Mouse (Mus musculus) small intestine, adult 2 months (tissue): ENCODE results near the gene Rhbdf2. TPM values are rescaled to one million over a fixed set of nuclear protein-coding genes. Genes with fewer than 3 reads are reported as not detected.
A peak's percentile ranks its signal among the peaks of the same experiment; 100 is the strongest.
"Not testable (repeated sequence)": the region's sequence is repeated elsewhere in the genome, so short reads cannot be mapped to it uniquely, and the experiment has no call there.

Source experiments
- H3K27ac ChIP-seq: fragments of 200-500 bp; 2 replicates; pipeline ENCODE4 v1.5.1; 2012; ENCODE audit warnings: low read depth, low read length, control low read depth, inconsistent platforms; ENCODE audit not compliant: insufficient read depth
- H3K27me3 ChIP-seq: fragments of 200-500 bp; 2 replicates; pipeline ENCODE4 v1.6.1; 2012; ENCODE audit warnings: mild to moderate bottlenecking, moderate library complexity, low read length, inconsistent platforms; ENCODE audit not compliant: control insufficient read depth, insufficient read depth
- H3K36me3 ChIP-seq: fragments of 200-500 bp; 2 replicates; pipeline ENCODE4 v1.6.1; 2012; ENCODE audit warnings: mild to moderate bottlenecking, low read length, control low read depth, inconsistent platforms; ENCODE audit not compliant: control insufficient read depth, insufficient read depth
- H3K4me1 ChIP-seq: fragments of 200-500 bp; 2 replicates; pipeline ENCODE4 v1.6.1; 2012; ENCODE audit warnings: low read length, inconsistent platforms, mixed read lengths; ENCODE audit not compliant: control insufficient read depth, insufficient read depth, insufficient read length
- H3K4me3 ChIP-seq: fragments of 200-500 bp; 2 replicates; pipeline ENCODE4 v1.5.1; 2012; ENCODE audit warnings: low read depth, mild to moderate bottlenecking, control low read depth, inconsistent platforms, low read length, moderate library complexity
- CTCF ChIP-seq: fragments of 200-500 bp; IDR thresholded peaks from 2 replicates; pipeline ENCODE4 v1.5.1; 2012; ENCODE audit warnings: low read depth, mild to moderate bottlenecking, control low read depth, inconsistent platforms, low read length, moderate library complexity, mixed read lengths; ENCODE audit not compliant: insufficient replicate concordance, insufficient read length; ENCODE audit errors: extremely low read depth
- POLR2A ChIP-seq: fragments of 200-500 bp; IDR thresholded peaks from 2 replicates; pipeline ENCODE4 v1.6.1; 2012; ENCODE audit warnings: low read depth, mild to moderate bottlenecking, control low read depth, inconsistent platforms, low read length, moderate library complexity
- WGBS: fragments of 180-500 bp; shearing (Covaris S2); methylation state at CpG from one replicate; pipeline ENCODE4 v1.1.7; 2018; 5-methylcytosine and 5-hydroxymethylcytosine counted together
- polyA plus RNA-seq: library from polyadenylated mRNA; depleted of rRNA; stranded (reverse); fragments of >200 nt; gene quantifications from 2 replicates; pipeline ENCODE4 v1.2.3, GENCODE M21; 2012; rRNA removed

Rhbdf2 gene
- polyA plus RNA-seq = 25.3 and 40.8 TPM in 2 replicates

DNA sequence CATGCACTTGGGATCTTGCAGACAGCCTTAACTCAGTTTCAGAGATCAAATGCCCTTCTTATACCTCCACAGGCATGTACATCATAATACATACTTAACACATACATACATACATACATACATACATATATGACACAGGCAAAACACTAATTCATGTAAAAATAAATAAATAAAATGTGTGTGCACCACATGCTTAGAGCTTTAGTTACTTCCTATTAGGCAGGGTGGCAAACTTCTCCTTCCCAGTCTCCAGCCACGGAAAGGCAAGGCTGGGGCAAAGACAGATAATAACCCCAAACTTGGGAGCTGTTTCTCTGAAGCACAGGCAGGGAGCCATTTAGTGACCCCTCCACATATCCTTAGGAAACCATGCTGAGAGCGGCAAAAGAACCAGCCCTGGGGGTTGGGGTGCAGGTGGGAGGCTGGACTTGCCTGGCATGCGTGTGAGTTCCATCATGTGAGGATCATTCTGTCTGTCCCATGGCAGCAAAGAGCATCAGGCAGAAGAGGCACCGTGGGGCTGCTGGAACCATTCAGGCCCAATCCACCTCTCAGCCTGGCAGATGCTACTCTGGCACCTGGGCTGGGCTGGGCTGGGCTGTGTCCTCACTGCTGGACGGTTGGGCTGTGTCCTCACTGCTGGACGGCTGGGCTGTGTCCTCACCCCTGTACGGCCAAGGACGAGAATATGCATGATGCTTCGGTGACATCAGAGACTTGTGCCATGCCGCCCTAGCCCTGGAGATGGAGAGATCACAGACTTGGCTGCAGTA, at the start of gene Rhbdf2:
Rhbdf2 (minus strand) TSS at position 721 of the 773 bp plus-strand sequence.
- no peak within 1 kb of the TSS for H3K27ac ChIP-seq
- H3K4me3 ChIP-seq = no peak within 1 kb of the TSS
- H3K27me3 ChIP-seq = no peaks in the 10 kb centered on the region
- TF ChIP-seq POLR2A = no peak
- no peak for TF ChIP-seq CTCF
- peaks cover 15% of the 10 kb centered on the region; the same call in 1 of the 2 replicates for H3K4me1 ChIP-seq
- 80% methylated on average over 10 of the region's 10 CpGs for WGBS
- H3K36me3 ChIP-seq = no peaks in the 10 kb centered on the region

DNA sequence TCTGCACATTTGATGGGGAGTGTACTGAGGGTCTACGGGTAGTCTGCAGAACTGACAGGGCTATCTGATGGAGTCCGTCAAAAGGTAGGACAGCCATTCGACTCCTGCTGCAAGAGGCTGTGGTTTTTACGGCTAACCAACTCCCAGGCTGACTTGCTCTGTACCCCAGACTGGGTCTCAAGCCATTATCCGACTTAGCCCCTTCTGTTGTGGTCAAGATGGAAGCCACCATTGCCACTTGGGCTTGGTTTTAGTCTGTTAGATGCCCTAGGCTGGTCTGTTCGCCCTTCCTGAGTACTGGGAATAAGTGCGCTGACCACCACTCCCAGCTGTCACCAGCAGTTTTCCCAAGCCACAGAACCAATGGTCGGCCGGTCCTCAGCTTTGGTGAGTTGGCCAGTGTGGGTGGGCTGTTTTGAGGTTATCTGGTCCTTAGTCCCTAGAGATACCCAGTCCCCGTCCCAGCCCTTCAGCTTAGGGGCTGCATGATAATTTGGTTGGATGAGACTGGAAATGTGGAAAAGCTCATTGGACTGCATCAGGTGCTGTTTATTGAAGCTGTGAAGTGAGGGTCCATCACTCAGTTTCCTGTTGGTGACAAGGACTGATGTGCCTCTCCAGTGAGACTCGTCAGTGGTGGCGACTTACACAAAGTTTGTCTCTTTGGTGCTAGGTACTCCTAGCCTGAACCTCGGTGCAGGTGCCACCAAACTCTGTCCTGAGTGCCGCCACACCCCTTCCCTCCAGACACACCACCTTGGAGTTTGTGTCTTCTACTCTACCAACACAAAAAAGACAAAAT, 49.6 kb upstream of the Rhbdf2 start:
- 78% methylated on average over 14 of the region's 14 CpGs for WGBS
- H3K36me3 ChIP-seq = peaks cover 59% of the 10 kb centered on the region
- peaks cover 17% of the 10 kb centered on the region for H3K4me1 ChIP-seq
- H3K27me3 ChIP-seq = no peaks in the 10 kb centered on the region
- no peak for TF ChIP-seq CTCF
- H3K27ac ChIP-seq = no peak overlapping the region
- H3K4me3 ChIP-seq = no peak overlapping the region

DNA sequence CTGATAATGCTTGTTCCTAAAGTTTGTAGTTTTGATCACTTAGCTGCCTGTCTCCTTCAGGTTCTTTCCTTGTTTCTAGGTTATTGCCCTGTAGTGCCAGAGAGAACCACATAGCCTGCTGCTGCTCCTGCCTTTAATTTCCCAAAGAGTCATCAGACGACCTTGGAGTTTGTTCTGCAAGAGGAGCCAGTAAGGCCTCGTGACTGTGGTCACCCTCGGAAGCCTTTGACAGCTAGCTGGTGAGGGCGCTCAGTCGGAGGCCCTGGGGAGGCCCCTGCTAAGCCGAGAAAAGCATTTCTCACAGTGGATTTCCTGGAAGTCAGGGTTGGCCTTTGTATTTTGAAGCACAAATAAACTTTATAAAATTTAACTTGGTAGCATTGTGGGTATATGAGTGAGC, 48.6 kb upstream of the Rhbdf2 start:
- 30% methylated on average over 6 of the region's 6 CpGs for WGBS
- Histone ChIP-seq H3K4me1 (peaks cover 17% of the 10 kb centered on the region), H3K36me3 (peaks cover 54% of the 10 kb centered on the region)
- H3K27ac ChIP-seq, H3K27me3 ChIP-seq, H3K4me3 ChIP-seq: not testable (repeated sequence)

DNA sequence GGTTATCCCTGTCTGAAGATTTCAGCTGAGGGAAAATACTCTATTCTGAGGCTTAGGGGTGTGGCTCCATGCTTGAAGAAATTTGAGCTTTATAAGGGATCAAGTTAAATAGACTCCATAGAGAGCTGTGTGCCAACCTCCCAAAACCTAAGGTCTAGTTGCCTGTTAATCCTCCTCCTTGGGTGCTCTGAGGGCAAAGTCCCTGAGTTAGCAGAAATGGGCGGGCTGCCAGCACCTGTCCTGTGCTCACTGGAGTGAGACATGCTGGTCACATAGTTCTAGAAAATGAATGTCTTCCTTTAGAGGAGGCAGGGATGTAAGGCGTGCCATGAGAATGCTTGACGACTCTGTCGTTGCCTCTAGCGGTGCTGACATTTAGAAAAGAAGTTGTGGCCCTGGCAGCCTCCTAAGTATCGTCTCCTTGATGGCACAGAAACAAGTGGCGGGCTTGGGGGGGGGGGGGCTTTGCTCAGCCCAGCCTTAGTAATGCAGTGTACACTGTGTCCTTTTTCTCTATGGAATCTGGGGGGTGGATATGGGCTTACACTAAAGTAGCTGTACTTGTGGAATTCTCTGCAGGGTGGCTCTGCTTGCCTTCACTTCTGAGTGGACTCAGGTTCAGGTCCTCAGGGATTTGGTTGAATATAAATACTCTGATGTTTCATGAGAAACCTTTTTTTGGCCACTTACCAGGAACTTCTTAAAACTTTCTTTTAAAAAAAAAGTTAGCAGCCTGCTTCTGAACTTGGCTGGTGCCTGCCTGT, 48.0 kb upstream of the Rhbdf2 start:
- H3K27me3 ChIP-seq = no peaks in the 10 kb centered on the region
- 33% methylated on average over 7 of the region's 7 CpGs for WGBS
- peaks cover 48% of the 10 kb centered on the region for H3K36me3 ChIP-seq
- TF ChIP-seq CTCF = no peak
- no peak for TF ChIP-seq POLR2A
- H3K27ac ChIP-seq = peak overlapping the region; percentile 3; the same call in 1 of the 2 replicates
- no peak overlapping the region for H3K4me3 ChIP-seq
- peaks cover 17% of the 10 kb centered on the region for H3K4me1 ChIP-seq

DNA sequence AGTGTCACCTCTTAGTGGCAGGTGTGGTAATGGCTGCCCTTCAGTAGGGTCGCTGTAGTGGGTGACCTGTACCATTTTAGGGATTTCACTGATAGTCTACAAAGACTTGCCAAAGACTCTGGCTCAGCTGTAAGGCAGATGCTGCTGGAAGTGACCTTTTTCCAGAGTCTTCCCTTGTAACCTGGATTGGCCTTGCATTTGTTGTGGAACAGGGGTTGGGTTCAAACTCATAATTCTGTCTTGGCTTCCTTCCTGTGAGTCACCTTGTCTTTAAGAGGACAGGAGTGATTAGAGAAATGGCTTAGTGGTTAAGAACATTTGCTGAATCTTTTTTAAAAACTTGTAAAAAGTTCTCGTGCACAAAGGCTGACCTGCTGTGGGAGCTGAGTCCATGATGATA, 46.6 kb upstream of the Rhbdf2 start:
- WGBS = 22% methylated on average over 2 of the region's 2 CpGs
- no peak overlapping the region for H3K4me3 ChIP-seq

DNA sequence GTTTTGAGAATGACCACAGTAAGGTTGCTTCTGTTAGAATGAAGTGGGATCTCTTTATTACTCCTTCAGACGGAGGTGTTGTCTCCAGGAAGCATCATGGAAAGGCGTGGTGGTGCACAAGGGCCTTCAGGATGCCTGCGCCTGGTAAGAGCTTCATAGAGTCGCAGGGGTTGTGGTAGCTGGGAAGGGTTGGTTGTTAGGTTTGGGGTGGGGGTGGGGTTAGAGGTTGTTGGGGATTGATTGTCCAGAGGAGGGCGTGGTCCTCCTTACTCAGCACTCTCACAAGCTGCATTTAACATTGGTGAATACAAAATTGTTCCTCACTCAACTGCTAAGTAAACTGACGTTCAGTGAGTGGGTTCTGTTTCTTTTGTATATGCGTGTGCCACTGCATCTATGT, 45.8 kb upstream of the Rhbdf2 start:
- peaks cover 39% of the 10 kb centered on the region for H3K36me3 ChIP-seq
- no peak for TF ChIP-seq POLR2A
- no peak for TF ChIP-seq CTCF
- no peaks in the 10 kb centered on the region for H3K27me3 ChIP-seq
- no peak overlapping the region for H3K27ac ChIP-seq
- H3K4me1 ChIP-seq = peaks cover 17% of the 10 kb centered on the region; the same call in 1 of the 2 replicates
- peak overlapping the region; percentile 89 for H3K4me3 ChIP-seq
- 5% methylated on average over 7 of the region's 7 CpGs for WGBS

More for the DNA sequence above, 46.6 kb upstream of the Rhbdf2 start:
- Histone ChIP-seq H3K27me3 (no peaks in the 10 kb centered on the region), H3K4me1 (peaks cover 17% of the 10 kb centered on the region), H3K27ac (no peak overlapping the region), H3K36me3 (peaks cover 43% of the 10 kb centered on the region)
- TF ChIP-seq CTCF = no peak
- TF ChIP-seq POLR2A = no peak

DNA sequence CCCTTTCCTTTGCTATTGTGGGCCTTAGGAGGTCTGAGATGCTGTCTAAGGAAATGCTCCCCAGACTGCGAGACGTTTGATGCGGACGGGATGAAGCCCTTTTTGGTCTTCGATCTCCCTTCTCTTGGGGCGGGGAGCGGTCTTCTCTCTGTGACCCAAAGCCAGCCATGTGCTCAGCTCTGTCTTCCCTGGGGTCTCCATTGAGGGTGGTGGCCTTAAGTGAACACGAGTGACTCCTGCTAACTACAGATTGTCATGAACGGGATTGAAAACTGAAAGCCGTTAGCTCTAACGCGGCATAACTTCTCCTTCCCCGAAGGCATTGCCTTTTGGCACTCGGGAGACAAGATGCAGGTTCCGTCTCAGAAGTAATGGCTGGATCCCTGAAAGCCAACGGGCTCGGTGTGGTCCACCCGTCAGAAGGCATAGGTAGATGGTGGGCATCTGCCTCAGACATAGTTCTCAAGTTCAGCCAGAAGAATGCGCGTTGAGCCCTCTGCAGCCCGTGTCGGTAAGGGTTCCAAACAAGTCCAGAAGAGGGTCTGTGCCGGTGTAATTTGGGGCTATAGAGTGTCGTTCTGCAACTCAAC, 45.1 kb upstream of the Rhbdf2 start:
- peak overlapping the region; percentile 48 for H3K27ac ChIP-seq
- H3K36me3 ChIP-seq = peaks cover 33% of the 10 kb centered on the region
- no peaks in the 10 kb centered on the region for H3K27me3 ChIP-seq
- TF ChIP-seq CTCF = no peak
- no peak for TF ChIP-seq POLR2A
- H3K4me3 ChIP-seq = peak overlapping the region; percentile 89
- peaks cover 17% of the 10 kb centered on the region; the same call in 1 of the 2 replicates for H3K4me1 ChIP-seq
- under 1% methylated on average over 24 of the region's 24 CpGs for WGBS
